ENCODE assay signal across 21 mouse cellular contexts in genomic region chr7:98486471-98486917, GRCm38 (mm10). TPM values are rescaled to one million over a fixed set of nuclear protein-coding genes. Genes with fewer than 3 reads are reported as not detected.
DNase-seq lines count a peak whose midpoint lies in the region; ATAC-seq and TF ChIP-seq lines count a peak whose summit lies in the region.
"Had no signal": no experiment of that assay in that cellular context is flagged by ENCODE, and none has a peak within 500 bp of the region (broad histone marks: within the 10 kb centered on the region; RNA-seq: fewer than 3 reads in every experiment).

No protein-coding gene starts in this region.

- no peak for DNase-seq in hindbrain, embryonic 10.5 days (ENCODE audit: low spot score)
- DNase-seq in midbrain, embryonic 10.5 days (ENCODE audit: low spot score) = no peak
- no peak for DNase-seq in midbrain, embryonic 11.5 days (ENCODE audit: low spot score, missing footprints)
- peak; percentile 20 to 68 for DNase-seq in spleen, postnatal 10 days (ENCODE audit: low spot score in 2 of 2)
- DNase-seq in thymus, postnatal 25 days = peak; percentile 77
- DNase-seq in yolk sac, embryonic 10.5 days (ENCODE audit: low spot score) = no peak
- DNase-seq in layer of hippocampus, adult 2 months (ENCODE audit: low spot score in 2 of 2) = no peak
- DNase-seq: forebrain, postnatal 0 days; gastrocnemius, postnatal 10 days; kidney, adult 11 months; liver, embryonic 13.5 days had no signal

- H3K9ac ChIP-seq in hindbrain, embryonic 13.5 days = no peak overlapping the region; the same call in none of the 2 replicates
- no peak overlapping the region for H3K9ac ChIP-seq in midbrain, embryonic 11.5 days (ENCODE audit: low read length)
- H3K9ac ChIP-seq: forebrain, postnatal 0 days; hindbrain, embryonic 12.5 days; liver, embryonic 13.5 days; midbrain, embryonic 15.5 days; neural tube, embryonic 12.5 days had no signal

- ATAC-seq in hindbrain, embryonic 13.5 days (ENCODE audit: low FRiP score) = no peak
- ATAC-seq in midbrain, embryonic 11.5 days (ENCODE audit: low FRiP score) = no peak
- ATAC-seq: forebrain, postnatal 0 days; midbrain, embryonic 15.5 days had no signal

- H3K4me3 ChIP-seq in hindbrain, embryonic 10.5 days = no peak overlapping the region
- H3K4me3 ChIP-seq in hindbrain, embryonic 13.5 days = no peak overlapping the region
- H3K4me3 ChIP-seq in midbrain, embryonic 10.5 days = no peak overlapping the region
- no peak overlapping the region for H3K4me3 ChIP-seq in midbrain, embryonic 11.5 days (ENCODE audit: low read depth, low read length)
- H3K4me3 ChIP-seq in layer of hippocampus, adult 2 months = no peak overlapping the region
- H3K4me3 ChIP-seq: erythroblast, embryonic 14.5 days; hindbrain, embryonic 12.5 days; liver, embryonic 13.5 days; midbrain, embryonic 15.5 days; neural tube, embryonic 12.5 days had no signal

- H3K9me3 ChIP-seq in hindbrain, embryonic 10.5 days = no peaks in the 10 kb centered on the region
- no peaks in the 10 kb centered on the region for H3K9me3 ChIP-seq in hindbrain, embryonic 13.5 days
- H3K9me3 ChIP-seq in midbrain, embryonic 10.5 days (replicated peaks) = no peaks in the 10 kb centered on the region
- no peaks in the 10 kb centered on the region for H3K9me3 ChIP-seq in midbrain, embryonic 11.5 days (ENCODE audit: control insufficient read depth, low read length)
- H3K9me3 ChIP-seq: G1E; hindbrain, embryonic 12.5 days; liver, embryonic 13.5 days; midbrain, embryonic 15.5 days; neural tube, embryonic 12.5 days had no signal

- no peaks in the 10 kb centered on the region for H3K36me3 ChIP-seq in hindbrain, embryonic 10.5 days
- no peaks in the 10 kb centered on the region for H3K36me3 ChIP-seq in hindbrain, embryonic 13.5 days
- H3K36me3 ChIP-seq in midbrain, embryonic 10.5 days = no peaks in the 10 kb centered on the region
- no peaks in the 10 kb centered on the region for H3K36me3 ChIP-seq in midbrain, embryonic 11.5 days (ENCODE audit: control insufficient read depth, insufficient read depth, low read length)
- H3K36me3 ChIP-seq: G1E; hindbrain, embryonic 12.5 days; liver, embryonic 13.5 days; midbrain, embryonic 15.5 days; neural tube, embryonic 12.5 days had no signal

- 71% methylated on average over 7 of the region's 7 CpGs for WGBS in hindbrain, embryonic 10.5 days
- WGBS in hindbrain, embryonic 13.5 days = 45% methylated on average over 7 of the region's 7 CpGs
- WGBS in midbrain, embryonic 10.5 days = 77% methylated on average over 7 of the region's 7 CpGs
- 74% methylated on average over 7 of the region's 7 CpGs for WGBS in midbrain, embryonic 11.5 days

- peaks cover 53% of the 10 kb centered on the region for H3K4me1 ChIP-seq in hindbrain, embryonic 10.5 days (replicated peaks)
- H3K4me1 ChIP-seq in hindbrain, embryonic 13.5 days (replicated peaks) = peaks cover 29% of the 10 kb centered on the region
- peaks cover 40% of the 10 kb centered on the region for H3K4me1 ChIP-seq in midbrain, embryonic 10.5 days
- peaks cover 3% of the 10 kb centered on the region for H3K4me1 ChIP-seq in midbrain, embryonic 11.5 days (ENCODE audit: control insufficient read depth, insufficient read depth, low read length)

- no peak for TF ChIP-seq CTCF in layer of hippocampus, adult 2 months (conservative IDR thresholded peaks at IDR 0.05)

- H3K4me2 ChIP-seq in hindbrain, embryonic 13.5 days = no peak overlapping the region
- H3K4me2 ChIP-seq in midbrain, embryonic 11.5 days = no peak overlapping the region
- H3K4me2 ChIP-seq: hindbrain, embryonic 12.5 days; liver, embryonic 13.5 days; midbrain, embryonic 15.5 days; neural tube, embryonic 12.5 days had no signal

- H3K27ac ChIP-seq in hindbrain, embryonic 10.5 days = peak overlapping the region; percentile 19; the same call in 1 of the 2 replicates
- no peak overlapping the region for H3K27ac ChIP-seq in hindbrain, embryonic 13.5 days
- 0 out of 2 replicates have a peak overlapping the region, but pooled peaks have one; percentile 4 for H3K27ac ChIP-seq in midbrain, embryonic 10.5 days (replicated peaks)
- H3K27ac ChIP-seq in midbrain, embryonic 11.5 days (ENCODE audit: low read depth, low read length) = no peak overlapping the region
- H3K27ac ChIP-seq in layer of hippocampus, adult 2 months = no peak overlapping the region
- H3K27ac ChIP-seq: hindbrain, embryonic 12.5 days; liver, embryonic 13.5 days; midbrain, embryonic 15.5 days; neural tube, embryonic 12.5 days had no signal

- peaks cover 34% of the 10 kb centered on the region for H3K27me3 ChIP-seq in hindbrain, embryonic 10.5 days (ENCODE audit: insufficient read depth, poor library complexity, severe bottlenecking)
- H3K27me3 ChIP-seq in hindbrain, embryonic 13.5 days = peaks cover 28% of the 10 kb centered on the region
- peaks cover 48% of the 10 kb centered on the region for H3K27me3 ChIP-seq in midbrain, embryonic 10.5 days (ENCODE audit: low read depth, poor library complexity, severe bottlenecking)
- H3K27me3 ChIP-seq in midbrain, embryonic 11.5 days (ENCODE audit: control insufficient read depth, insufficient read depth, low read length) = peaks cover 12% of the 10 kb centered on the region; the same call in 1 of the 2 replicates
- H3K27me3 ChIP-seq: midbrain, embryonic 15.5 days had no signal

RNA-seq across cellular contexts. Expression of gene Lrrc32, which starts 2.6 kb away (rescaled TPM):
- 5.8 and 6.0 TPM in 2 replicates for polyA plus RNA-seq in hindbrain, embryonic 10.5 days (2016; fragmentation: Nextera tagmentation; extraction: Ambion mirVana)
- polyA plus RNA-seq in hindbrain, embryonic 13.5 days (2015; fragmentation: Nextera tagmentation; extraction: Ambion mirVana) = 3.1 and 3.9 TPM in 2 replicates
- polyA plus RNA-seq in midbrain, embryonic 10.5 days (2016; fragmentation: Nextera tagmentation; extraction: Ambion mirVana) = 5.2 and 5.7 TPM in 2 replicates
- 4.3 TPM in 2 replicates for polyA plus RNA-seq in midbrain, embryonic 11.5 days (2014; fragmentation: Nextera tagmentation; extraction: Ambion mirVana)
- 1 to 10 TPM; 1.7 to 2.2 TPM for total RNA-seq in layer of hippocampus, adult 2 months (2021)
- polyA plus RNA-seq: G1E had no signal

RNA-seq across cellular contexts. Expression of gene Gucy2d, which starts 46.3 kb away (rescaled TPM):
- polyA plus RNA-seq in hindbrain, embryonic 10.5 days (2016; fragmentation: Nextera tagmentation; extraction: Ambion mirVana) = not detected in 2 replicates
- polyA plus RNA-seq in hindbrain, embryonic 13.5 days (2015; fragmentation: Nextera tagmentation; extraction: Ambion mirVana) = 0.10 TPM in 1 of 2 replicates, not detected in the other
- not detected in 2 replicates for polyA plus RNA-seq in midbrain, embryonic 10.5 days (2016; fragmentation: Nextera tagmentation; extraction: Ambion mirVana)
- not detected in 2 replicates for polyA plus RNA-seq in midbrain, embryonic 11.5 days (2014; fragmentation: Nextera tagmentation; extraction: Ambion mirVana)
- total RNA-seq in layer of hippocampus, adult 2 months (2021) = not detected
- total RNA-seq: adrenal gland, postnatal 4 days; forebrain, postnatal 0 days; gastrocnemius, postnatal 10 days; layer of hippocampus, adult 18-20 months had no signal
- polyA plus RNA-seq: C2C12; erythroblast, embryonic 14.5 days; forebrain, postnatal 0 days; G1E; heart, embryonic 14.5 days; liver, embryonic 13.5 days; midbrain, embryonic 15.5 days; neural tube, embryonic 12.5 days had no signal

Comparison
In these comparisons a context has a peak if more than half of its experiments do, and no peak if none do; other contexts are left out.
1. H3K27ac ChIP-seq: peak in hindbrain, embryonic 10.5 days (single experiment) and midbrain, embryonic 10.5 days (single experiment); none in hindbrain, embryonic 13.5 days (single experiment), midbrain, embryonic 11.5 days (single experiment) and layer of hippocampus, adult 2 months (single experiment).
2. DNase-seq: peak in spleen, postnatal 10 days (2 of 2) and thymus, postnatal 25 days (single experiment); none in hindbrain, embryonic 10.5 days (single experiment), midbrain, embryonic 10.5 days (single experiment), midbrain, embryonic 11.5 days (single experiment), yolk sac, embryonic 10.5 days (single experiment) and layer of hippocampus, adult 2 months (0 of 2).